Mouse (Mus musculus) heart, postnatal 10 days (tissue): ENCODE results near the gene Alx1. TPM values are rescaled to one million over a fixed set of nuclear protein-coding genes. Genes with fewer than 3 reads are reported as not detected.

Source experiments
- DNase-seq, 2 experiments: peaks; one replicate each; pipeline ENCODE4 v3.0.0; 2021
- intact Hi-C: fragments of 180-260 bp; cut with DNase I; formaldehyde crosslinking; loops from one replicate; pipeline ENCODE4 v1.15.1; 2025
- total RNA-seq, 2 experiments: library from RNA; stranded (reverse); gene quantifications; 2 replicates each; pipeline ENCODE4 v1.2.3; 2021

Alx1 gene
- total RNA-seq = not detected

DNA sequence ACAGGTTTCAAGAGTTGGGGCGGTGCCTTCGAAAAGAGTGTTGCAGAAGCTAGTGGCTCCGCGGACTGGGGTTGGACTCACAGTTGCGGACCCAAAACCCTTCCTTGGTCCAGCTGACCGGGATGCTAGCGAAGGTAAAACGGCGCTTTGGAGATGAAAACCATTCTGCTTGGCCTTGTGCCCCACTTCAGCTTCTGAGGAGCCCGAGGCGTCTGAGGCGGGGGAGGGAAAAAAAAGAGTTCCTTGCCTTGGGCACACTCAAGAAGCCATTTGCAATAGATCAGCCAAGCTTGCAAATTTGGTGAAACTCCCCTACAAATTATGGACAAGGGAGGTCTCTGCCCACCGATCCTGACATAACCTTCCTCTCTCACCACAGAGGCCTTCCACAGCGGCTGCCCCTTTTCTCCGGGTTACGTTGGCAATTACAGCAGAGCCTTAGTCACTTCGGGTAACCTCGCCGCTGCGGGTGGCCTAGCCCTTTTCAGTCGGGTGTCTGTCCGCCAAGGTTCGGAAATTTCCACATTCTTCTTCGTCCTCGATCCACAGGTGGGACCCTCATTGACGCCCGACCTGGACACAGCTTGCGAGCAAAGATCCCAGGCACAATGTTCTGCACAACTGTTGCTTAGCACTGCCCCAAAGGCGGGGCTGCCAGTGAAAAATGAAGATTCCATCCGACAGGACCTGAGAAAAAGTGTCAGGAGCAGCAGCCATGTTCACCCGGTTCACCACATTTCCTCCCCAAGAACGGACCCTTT lies at the start of gene Alx1:
Alx1 (minus strand) TSS at position 486 of the 761 bp plus-strand sequence.
- intact Hi-C loops = no loop called here
- peak in 1 of 2 experiments; percentile 7 for DNase-seq

DNA sequence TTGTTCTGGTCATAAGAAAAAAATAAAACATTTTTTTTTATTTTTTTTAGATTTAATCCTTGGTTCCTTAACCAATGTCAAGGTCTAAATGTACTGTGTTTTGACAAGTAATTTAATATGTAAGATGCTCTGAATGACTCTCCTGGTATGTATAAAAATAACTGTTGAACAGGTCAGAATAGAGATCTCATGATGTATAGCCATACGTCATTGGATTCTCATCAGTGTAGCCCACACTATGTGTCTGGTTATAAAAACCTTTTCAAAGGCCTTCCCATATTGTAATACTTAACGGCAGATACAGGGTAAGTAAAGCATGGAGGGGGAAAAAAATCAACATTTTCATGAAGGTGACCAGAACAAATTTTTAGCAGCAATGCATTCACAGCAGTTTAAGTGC lies 19.6 kb upstream of the Alx1 start:
- intact Hi-C loops = no loop called here
- DNase-seq = no peak

DNA sequence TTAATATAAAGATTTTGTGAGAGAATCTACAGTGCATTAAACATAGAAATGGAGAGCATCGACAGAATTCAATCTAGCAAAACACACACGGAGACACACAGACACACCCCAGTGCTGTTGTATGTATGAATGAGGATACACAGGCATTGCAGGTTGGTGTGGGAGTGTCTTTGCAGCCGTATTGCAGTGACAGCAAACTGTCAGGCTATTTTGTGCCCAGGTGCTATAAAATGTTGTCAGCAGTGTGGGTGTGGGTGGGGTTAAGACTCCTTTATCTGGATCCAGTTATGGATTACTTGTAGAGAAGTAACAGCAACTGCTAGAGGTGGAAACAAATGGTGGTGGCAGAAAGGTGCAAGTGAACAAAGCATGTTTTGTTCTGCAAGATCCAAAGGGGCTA lies 16.6 kb upstream of the Alx1 start:
- intact Hi-C loops = no loop called here
- DNase-seq = no peak

DNA sequence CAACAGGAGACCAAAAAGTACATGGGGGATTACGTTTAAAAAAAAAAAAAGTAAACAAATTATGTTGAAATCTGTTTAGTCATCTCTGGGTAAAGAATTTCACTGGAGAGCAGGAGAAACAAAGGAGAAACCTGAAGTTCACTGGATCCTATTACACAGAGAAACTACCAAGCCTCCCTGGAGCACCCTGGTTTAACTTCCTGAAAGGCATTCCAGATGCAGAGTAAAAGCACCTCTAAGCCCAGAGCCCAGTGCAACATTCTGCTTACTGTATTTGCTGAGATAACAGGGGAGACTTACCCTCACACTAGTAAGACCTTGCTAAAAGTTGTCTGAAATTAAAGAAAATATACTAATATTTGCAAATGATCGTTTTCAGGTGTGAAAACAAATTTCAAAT lies 15.0 kb upstream of the Alx1 start:
- intact Hi-C loops = no loop called here
- no peak for DNase-seq

- intact Hi-C loops = no loop called here
- no peak for DNase-seq
Measured at GRCm38 (mm10) chr10:103035002-103035640, 5.1 kb upstream of the Alx1 start.

GRCm38 (mm10) chr10:103030931-103031330 lies 916 bp upstream of the Alx1 start:
- intact Hi-C loops = no loop called here
- no peak for DNase-seq

- DNase-seq = no peak
- intact Hi-C loops = no loop called here
Measured at GRCm38 (mm10) chr10:103029132-103029729, 784 bp downstream of the Alx1 start.

GRCm38 (mm10) chr10:103028253-103029131 lies 1.5 kb downstream of the Alx1 start:
- intact Hi-C loops = no loop called here
- peak; percentile 19 to 20 for DNase-seq

- intact Hi-C loops = no loop called here
- peak; percentile 11 to 27 for DNase-seq
Measured at GRCm38 (mm10) chr10:103027931-103028252, 2.1 kb downstream of the Alx1 start.

DNA sequence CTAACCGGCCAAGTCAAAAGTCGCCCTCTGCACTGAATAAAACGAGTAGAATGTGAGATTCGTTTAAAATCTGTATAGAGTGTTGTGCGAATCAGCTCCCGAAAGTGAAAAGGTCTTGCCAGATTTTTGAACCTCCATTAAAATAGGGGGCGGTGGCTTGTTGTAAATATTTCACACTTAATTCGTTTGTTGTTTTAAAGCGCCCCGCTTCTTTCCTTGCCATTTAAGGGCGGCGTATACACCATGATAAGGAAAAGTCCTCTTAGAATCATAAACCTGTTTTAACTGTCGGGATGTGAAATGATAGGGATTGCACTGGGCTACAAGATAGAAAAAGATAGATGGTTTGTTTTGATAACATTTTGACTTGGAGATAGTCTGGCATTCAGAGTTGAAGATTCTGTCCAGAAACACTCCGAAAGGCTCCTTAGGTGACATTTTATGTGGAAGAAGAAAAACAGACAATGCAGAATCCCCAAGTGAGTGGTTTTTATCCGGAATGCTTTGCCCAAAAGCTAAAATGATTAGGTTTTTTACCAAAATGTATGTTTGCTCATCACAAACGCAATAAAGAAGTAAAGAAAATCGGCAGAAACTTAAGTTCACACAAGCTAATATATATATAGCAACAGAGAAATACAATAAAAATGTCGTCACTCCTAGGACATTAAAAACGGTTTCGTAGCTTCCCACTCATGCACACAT lies 2.6 kb downstream of the Alx1 start:
- intact Hi-C loops = no loop called here
- DNase-seq = peak; percentile 43 to 44

DNA sequence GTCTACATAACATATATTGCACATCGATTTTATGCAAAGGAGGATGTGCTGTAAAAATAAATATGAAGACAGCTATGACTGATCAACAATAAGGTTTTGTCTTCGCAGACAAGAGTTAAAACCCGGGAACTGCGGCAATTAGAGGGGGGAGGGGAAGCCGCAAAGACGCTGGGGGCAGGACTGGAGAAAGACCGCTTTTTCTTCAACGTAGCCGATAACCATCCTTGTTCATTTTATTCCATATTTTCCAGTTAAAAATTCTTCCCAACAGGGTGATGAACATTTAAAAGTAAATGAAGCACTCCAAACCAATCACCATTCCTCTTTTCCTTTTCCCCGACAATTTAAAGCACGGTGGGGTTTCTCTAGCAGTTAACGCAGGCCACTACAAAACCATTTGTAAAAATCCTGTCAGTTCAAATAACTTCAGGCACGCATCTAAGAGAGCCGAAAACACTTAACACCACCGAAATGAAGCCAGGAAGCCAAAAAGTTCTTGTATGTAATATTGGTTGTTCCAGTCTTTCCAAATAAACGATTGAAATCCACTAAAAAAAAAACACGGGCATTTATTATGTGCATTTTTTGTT lies 3.3 kb downstream of the Alx1 start:
- intact Hi-C loops = no loop called here
- DNase-seq = peak; percentile 35 to 43

DNA sequence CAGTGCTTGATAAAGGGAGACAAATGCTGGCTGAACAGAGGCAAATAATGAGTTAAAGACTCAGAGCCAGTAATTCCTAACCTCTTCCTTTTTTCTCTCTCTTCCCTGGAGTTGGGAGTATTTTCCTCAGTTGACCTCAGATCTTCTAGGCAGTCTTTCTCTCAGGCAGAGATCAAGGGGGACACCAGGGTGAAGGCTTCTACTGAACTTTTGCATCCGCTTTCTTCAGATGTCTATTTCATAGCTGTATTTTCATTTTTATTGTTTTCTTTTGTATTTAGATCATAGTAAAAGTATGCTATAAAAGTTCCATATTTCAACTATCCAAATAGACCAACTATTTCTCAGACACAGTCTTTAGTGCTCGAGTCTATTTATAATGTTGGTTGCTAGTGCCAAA lies 27.5 kb downstream of the Alx1 start:
- intact Hi-C loops = no loop called here
- no peak for DNase-seq

DNA sequence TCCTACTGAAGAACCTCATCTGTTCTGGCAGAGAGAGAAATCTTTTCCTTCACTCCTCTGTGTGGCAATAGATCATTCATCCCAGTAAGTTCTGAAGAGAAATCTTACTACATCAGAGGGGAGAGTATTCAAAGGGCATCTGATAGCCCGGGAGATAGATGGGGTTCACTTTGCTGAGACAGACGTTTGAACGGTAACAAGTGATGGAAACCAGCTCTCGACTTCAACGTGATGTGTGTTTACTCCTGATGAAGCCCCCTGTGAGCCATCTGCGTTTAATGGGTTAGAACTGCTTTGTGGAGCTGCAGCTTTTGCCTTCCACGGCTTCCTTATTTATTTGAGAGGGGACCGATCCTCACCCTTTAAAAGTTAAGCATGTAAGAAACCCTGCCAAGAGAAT lies 29.1 kb downstream of the Alx1 start:
- intact Hi-C loops = no loop called here

DNA sequence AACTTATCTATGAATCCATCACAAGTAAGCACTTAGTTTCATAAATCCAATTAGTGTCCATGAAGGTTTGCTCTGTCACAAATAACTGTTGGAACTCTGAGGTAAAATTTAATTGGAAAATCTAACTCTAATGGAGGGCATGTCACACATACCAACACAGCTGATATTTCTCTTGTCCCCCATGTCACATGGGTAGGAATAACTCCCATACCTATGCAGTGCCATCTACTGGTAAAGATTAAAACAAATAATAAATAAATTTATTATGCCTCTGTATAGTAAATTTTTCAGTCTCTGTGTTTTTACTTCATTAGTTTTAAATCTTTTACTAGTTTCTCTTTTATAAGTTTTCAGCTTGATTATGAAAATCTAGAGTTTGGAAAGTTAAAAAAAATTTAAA lies 30.4 kb downstream of the Alx1 start:
- no peak for DNase-seq
- intact Hi-C loops = no loop called here

More for the DNA sequence above, 29.1 kb downstream of the Alx1 start:
- DNase-seq = no peak

DNA sequence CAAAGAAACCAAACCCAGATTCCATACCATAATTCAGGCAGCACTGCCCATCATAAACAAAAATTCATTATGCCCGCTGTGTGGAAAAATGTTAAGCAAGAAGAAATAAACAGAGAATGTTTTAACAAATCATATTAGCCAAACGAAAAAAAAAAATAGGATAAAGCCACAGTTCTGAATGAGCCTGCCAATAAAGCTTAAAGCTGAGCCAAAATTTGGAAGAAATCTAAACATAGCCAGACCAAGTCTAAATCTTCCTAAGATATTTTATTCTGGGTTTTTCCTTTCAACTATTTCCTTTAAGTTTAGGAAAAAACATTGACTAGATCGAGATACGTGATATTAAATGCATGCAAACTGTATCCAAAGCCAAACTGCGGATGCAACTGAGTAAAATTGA lies 54.9 kb downstream of the Alx1 start:
- intact Hi-C loops = no loop called here

DNA sequence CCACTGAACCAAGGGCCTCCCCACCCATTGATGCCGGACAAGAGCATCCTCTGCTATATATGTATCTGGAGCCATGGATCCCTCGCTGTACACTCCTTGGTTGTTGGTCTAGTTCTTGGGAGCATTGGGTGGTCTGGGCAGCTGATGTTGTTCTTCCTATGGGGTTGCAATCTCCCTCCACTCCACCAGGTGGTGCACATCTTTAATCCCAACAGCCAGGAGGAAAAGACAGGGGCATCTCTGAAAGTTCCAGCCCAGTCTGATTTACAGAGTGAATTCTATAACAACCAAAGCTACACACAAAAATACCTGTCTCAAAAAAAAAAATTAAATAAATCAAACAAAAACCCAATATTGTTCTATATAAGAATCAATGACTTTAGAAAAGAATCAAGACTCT lies 70.4 kb downstream of the Alx1 start:
- no peak for DNase-seq
- intact Hi-C loops = no loop called here

More for the DNA sequence above, 54.9 kb downstream of the Alx1 start:
- no peak for DNase-seq
